Mouse (Mus musculus) heart, postnatal 0 days (tissue): ENCODE data around the gene Myzap.

Experiments
- CTCF ChIP-seq: IDR thresholded peaks from 2 replicates; pipeline ENCODE4 v1.5.1; 2016; ENCODE audit warnings: antibody characterized with exemption, control low read depth, low read depth
- EP300 ChIP-seq: IDR thresholded peaks from 2 replicates; pipeline ENCODE4 v1.6.1; 2016; ENCODE audit warnings: antibody characterized with exemption, low read depth

DNA sequence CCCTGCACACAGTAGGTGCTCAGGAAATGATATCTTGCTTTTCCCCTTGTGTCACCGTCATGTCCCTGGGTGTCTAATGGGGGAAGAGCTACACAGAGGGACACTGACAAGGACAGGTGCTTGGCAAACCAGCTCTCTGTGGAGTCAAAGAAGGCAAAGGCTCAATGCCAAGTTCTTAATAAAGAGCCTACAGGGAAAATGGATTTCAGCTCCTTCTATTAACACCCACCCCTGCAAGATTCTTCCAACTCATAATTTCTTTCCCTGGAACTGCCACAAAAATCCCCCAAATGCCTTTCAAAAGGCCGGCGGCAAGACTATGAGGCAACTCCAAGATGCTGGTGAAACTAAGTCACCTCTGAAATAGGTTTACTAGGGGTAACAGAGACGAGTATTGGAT is 68.3 kb downstream of the Myzap start:
- TF ChIP-seq CTCF (no peak), EP300 (no peak)
